Mouse (Mus musculus) liver, embryonic 14.5 days (tissue): ENCODE measurements around the gene Hoxd9. TPM values are rescaled to one million over a fixed set of nuclear protein-coding genes. Genes with fewer than 3 reads are reported as not detected.

ENCODE experiments used
- ATAC-seq: fragments of 200-750 bp; cut with Nextera tagmentation; 2 replicates; pipeline ENCODE4 v1.8.0; 2017; ENCODE audit warnings: moderate number of reproducible peaks, mild to moderate bottlenecking, moderate library complexity; ENCODE audit not compliant: insufficient read depth
- DNase-seq, 3 experiments: peaks; one replicate each; pipeline ENCODE4 v3.0.0-alpha.2; 2012 to 2013; ENCODE audit warnings: low read depth in 3 of 3, low spot score in 3 of 3
- H3K27ac ChIP-seq: fragments of 300-500 bp; sonication (generic); 2 replicates; pipeline ENCODE4 v1.5.1; 2014; ENCODE audit warnings: moderate library complexity, mild to moderate bottlenecking, control low read depth, inconsistent platforms
- H3K27me3 ChIP-seq: fragments of 300-500 bp; sonication (generic); 2 replicates; pipeline ENCODE4 v1.6.1; 2014; ENCODE audit warnings: mild to moderate bottlenecking, low read length, moderate library complexity; ENCODE audit not compliant: control insufficient read depth, insufficient read depth
- H3K36me3 ChIP-seq: fragments of 300-500 bp; sonication (generic); replicated peaks from 2 replicates; pipeline ENCODE4 v1.6.1; 2014; ENCODE audit warnings: low read depth; ENCODE audit not compliant: control insufficient read depth, insufficient read depth
- H3K4me1 ChIP-seq, 2 experiments: fragments of 200-500 bp in 1 of 2; fragments of 300-500 bp in 1 of 2; sonication (generic) in 1 of 2; replicated peaks; 2 replicates each; pipeline ENCODE4 v1.6.1; 2012 to 2014; ENCODE audit warnings: antibody characterized with exemption in 1 of 2, inconsistent platforms in 1 of 2, low read length in 1 of 2; ENCODE audit not compliant: control insufficient read depth in 2 of 2, insufficient read depth in 2 of 2
- H3K4me2 ChIP-seq: fragments of 300-500 bp; sonication (generic); 2 replicates; pipeline ENCODE4 v1.6.1; 2014; ENCODE audit warnings: low read depth, mild to moderate bottlenecking, control low read depth, moderate library complexity
- H3K4me3 ChIP-seq, 2 experiments: fragments of 200-500 bp in 1 of 2; fragments of 300-500 bp in 1 of 2; sonication (generic) in 1 of 2; 2 replicates each; pipeline ENCODE4 v1.5.1; 2012 to 2014; ENCODE audit warnings: low read depth in 2 of 2, low read length in 2 of 2, mild to moderate bottlenecking in 2 of 2, control low read depth in 1 of 2, inconsistent platforms in 1 of 2, moderate library complexity in 1 of 2; ENCODE audit not compliant: insufficient read depth in 1 of 2
- H3K9ac ChIP-seq: fragments of 300-500 bp; sonication (generic); replicated peaks from 2 replicates; pipeline ENCODE4 v1.6.1; 2014; ENCODE audit warnings: mild to moderate bottlenecking, control low read depth, moderate library complexity
- H3K9me3 ChIP-seq: fragments of 300-500 bp; sonication (generic); 2 replicates; pipeline ENCODE4 v1.6.1; 2016; ENCODE audit warnings: low read length, mixed read lengths; ENCODE audit not compliant: control insufficient read depth
- CTCF ChIP-seq: IDR thresholded peaks from 2 replicates; pipeline ENCODE4 v1.5.1; 2016; ENCODE audit warnings: antibody characterized with exemption, low read depth, control low read depth
- EP300 ChIP-seq: IDR thresholded peaks from 2 replicates; pipeline ENCODE4 v1.6.1; 2016; ENCODE audit warnings: antibody characterized with exemption, low read depth
- whole genome bisulfite sequencing: fragments of 180-500 bp; shearing (Covaris S2); extraction: QIAGEN DNeasy Blood & Tissue Kit; methylation state at CpG from one replicate; pipeline ENCODE4 v1.1.7; 2014; ENCODE audit not compliant: insufficient replicate concordance; 5-methylcytosine and 5-hydroxymethylcytosine counted together
- polyA plus RNA-seq, 2 experiments: library from polyadenylated mRNA; depleted of rRNA in 1 of 2; stranded (reverse) in 1 of 2; unstranded in 1 of 2; fragments of >200 nt; fragmentation: Nextera tagmentation in 1 of 2; extraction: Ambion mirVana in 1 of 2; gene quantifications; 2 replicates each; pipeline versions ENCODE4 v1.2.1 to v1.2.3; 2012 to 2014

Gene Hoxd9
- polyA plus RNA-seq, 2 experiments = 0.03 TPM; not detected in 1

GRCm38 (mm10) chr2:74726551-74726950, 29.0 kb downstream of the Hoxd9 start, which contains the start of gene Gm28230:
Gene Gm28230, plus strand, starts transcription at chr2:74726728.
- no peaks in the 10 kb centered on the region for H3K36me3 ChIP-seq
- 32% methylated on average over 5 of the region's 5 CpGs for WGBS
- no peak within 1 kb of the TSS for H3K27ac ChIP-seq
- H3K4me2 ChIP-seq = peak within 1 kb of the TSS; percentile 18; the same call in 1 of the 2 replicates
- TF ChIP-seq CTCF = no peak
- TF ChIP-seq EP300 = no peak
- ATAC-seq = no peak
- no peaks in the 10 kb centered on the region for H3K9me3 ChIP-seq
- no peak within 1 kb of the TSS for H3K4me3 ChIP-seq
- peaks cover 92% of the 10 kb centered on the region for H3K27me3 ChIP-seq
- no peak for DNase-seq
- no peak within 1 kb of the TSS for H3K9ac ChIP-seq
- H3K4me1 ChIP-seq = no peaks in the 10 kb centered on the region

- Histone ChIP-seq H3K9ac (no peak overlapping the region), H3K4me1 (no peaks in the 10 kb centered on the region), H3K4me2 (peak overlapping the region; percentile 18; the same call in 1 of the 2 replicates), H3K36me3 (no peaks in the 10 kb centered on the region), H3K4me3 (no peak overlapping the region), H3K9me3 (no peaks in the 10 kb centered on the region), H3K27ac (no peak overlapping the region), H3K27me3 (peaks cover 92% of the 10 kb centered on the region)
- ATAC-seq (no peak), DNase-seq (no peak)
- no peak for TF ChIP-seq EP300
- TF ChIP-seq CTCF = no peak
- WGBS = 7% methylated on average over 43 of the region's 43 CpGs
These were observed 29.6 kb downstream of the Hoxd9 start for GRCm38 (mm10) chr2:74726973-74727639.

- WGBS = 10% methylated on average over 25 of the region's 25 CpGs
- no peak for ATAC-seq
- Histone ChIP-seq H3K4me2 (no peak overlapping the region), H3K27ac (no peak overlapping the region), H3K36me3 (no peaks in the 10 kb centered on the region), H3K27me3 (peaks cover 94% of the 10 kb centered on the region), H3K9ac (no peak overlapping the region), H3K4me1 (no peaks in the 10 kb centered on the region), H3K4me3 (no peak overlapping the region), H3K9me3 (no peaks in the 10 kb centered on the region)
- TF ChIP-seq CTCF (no peak), EP300 (no peak)
- DNase-seq = no peak
These were observed 30.2 kb downstream of the Hoxd9 start for GRCm38 (mm10) chr2:74727640-74728302.

GRCm38 (mm10) chr2:74728303-74728680, 30.8 kb downstream of the Hoxd9 start:
- no peak overlapping the region for H3K9ac ChIP-seq
- H3K36me3 ChIP-seq = no peaks in the 10 kb centered on the region
- no peak overlapping the region for H3K4me2 ChIP-seq
- ATAC-seq = no peak
- no peaks in the 10 kb centered on the region for H3K4me1 ChIP-seq
- DNase-seq = no peak
- no peak overlapping the region for H3K4me3 ChIP-seq
- no peak for TF ChIP-seq CTCF
- TF ChIP-seq EP300 = no peak
- WGBS = 32% methylated on average over 13 of the region's 13 CpGs
- H3K27me3 ChIP-seq = peaks cover 94% of the 10 kb centered on the region
- no peaks in the 10 kb centered on the region for H3K9me3 ChIP-seq
- no peak overlapping the region for H3K27ac ChIP-seq

- H3K36me3 ChIP-seq = no peaks in the 10 kb centered on the region
- H3K27me3 ChIP-seq = peaks cover 99% of the 10 kb centered on the region
- ATAC-seq = no peak
These were observed 32.8 kb downstream of the Hoxd9 start for GRCm38 (mm10) chr2:74730331-74730730.

More at GRCm38 (mm10) chr2:74730331-74730730, 32.8 kb downstream of the Hoxd9 start:
- DNase-seq = no peak
- H3K9me3 ChIP-seq = no peaks in the 10 kb centered on the region
- no peak overlapping the region for H3K9ac ChIP-seq
- H3K4me1 ChIP-seq = no peaks in the 10 kb centered on the region
- no peak overlapping the region for H3K4me3 ChIP-seq
- no peak overlapping the region for H3K27ac ChIP-seq
- 22% methylated on average over 8 of the region's 8 CpGs for WGBS
- H3K4me2 ChIP-seq = no peak overlapping the region
- TF ChIP-seq CTCF = no peak
- TF ChIP-seq EP300 = no peak
